Mouse (Mus musculus) right cerebral cortex, postnatal 4 days (tissue): Measurements from ENCODE around the gene Ciart.
"Not testable (repeated sequence)": the region's sequence is repeated elsewhere in the genome, so short reads cannot be mapped to it uniquely, and the experiment has no call there.

Experiments
- DNase-seq: peaks from one replicate; pipeline ENCODE4 v3.0.0-alpha.2; 2022

Ciart gene

GRCm38 (mm10) chr3:95901616-95902372 is 19.7 kb upstream of the Ciart start:
- DNase-seq, result no peak

- DNase-seq, result no peak
Measured at GRCm38 (mm10) chr3:95899800-95900524, 17.9 kb upstream of the Ciart start.

DNA sequence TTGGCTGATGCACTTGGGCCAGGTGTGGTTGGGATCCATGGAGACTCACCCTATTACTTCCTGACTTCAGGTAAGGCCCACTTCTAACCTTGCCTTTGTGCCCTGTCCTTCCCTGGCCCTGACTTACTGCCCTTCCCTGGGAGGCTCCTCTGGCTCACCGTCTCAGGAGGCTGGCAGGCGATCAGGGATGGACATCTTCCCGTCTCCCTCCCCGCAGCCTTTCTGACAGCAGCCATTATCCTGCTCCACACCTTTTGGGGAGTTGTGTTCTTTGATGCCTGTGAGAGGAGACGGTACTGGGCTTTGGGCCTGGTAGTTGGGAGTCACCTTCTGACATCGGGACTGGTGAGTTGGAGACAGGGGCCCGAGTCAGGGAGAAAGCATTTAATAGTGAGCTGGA is 13.4 kb upstream of the Ciart start:
- DNase-seq, result not testable (repeated sequence)

- DNase-seq, result peak; percentile 44
Measured at GRCm38 (mm10) chr3:95894317-95895160, 12.5 kb upstream of the Ciart start.

- DNase-seq, result peak; percentile 86
Measured at GRCm38 (mm10) chr3:95893606-95894316, 11.7 kb upstream of the Ciart start, which contains the start of gene Aph1a. Gene Aph1a (plus strand): TSS chr3:95893969.

DNA sequence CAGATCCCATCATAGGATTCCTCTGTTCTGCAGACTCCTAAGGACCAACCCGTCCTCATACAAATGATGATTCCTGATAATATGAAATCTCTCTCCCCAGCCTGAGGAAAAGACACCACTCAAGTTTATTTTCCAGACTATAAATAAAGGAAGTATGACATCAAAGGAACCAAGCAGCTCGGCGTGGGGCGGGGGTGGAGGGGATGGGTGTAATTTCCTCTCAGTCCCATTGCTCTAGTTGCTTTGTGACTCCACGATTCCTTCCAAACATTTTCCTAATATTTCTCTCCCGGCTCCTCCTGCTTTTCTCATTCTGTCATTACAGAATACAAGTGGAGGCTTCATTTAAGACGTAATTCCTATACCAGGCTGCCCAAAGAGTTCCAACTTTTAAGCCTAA is 11.1 kb upstream of the Ciart start:
- no peak for DNase-seq

- no peak for DNase-seq
Measured at GRCm38 (mm10) chr3:95892066-95893052, 10.3 kb upstream of the Ciart start.

- no peak for DNase-seq
Measured at GRCm38 (mm10) chr3:95891211-95892065, 9.4 kb upstream of the Ciart start, which contains the start of gene BC028528. Gene BC028528 (minus strand): TSS chr3:95892005.

DNA sequence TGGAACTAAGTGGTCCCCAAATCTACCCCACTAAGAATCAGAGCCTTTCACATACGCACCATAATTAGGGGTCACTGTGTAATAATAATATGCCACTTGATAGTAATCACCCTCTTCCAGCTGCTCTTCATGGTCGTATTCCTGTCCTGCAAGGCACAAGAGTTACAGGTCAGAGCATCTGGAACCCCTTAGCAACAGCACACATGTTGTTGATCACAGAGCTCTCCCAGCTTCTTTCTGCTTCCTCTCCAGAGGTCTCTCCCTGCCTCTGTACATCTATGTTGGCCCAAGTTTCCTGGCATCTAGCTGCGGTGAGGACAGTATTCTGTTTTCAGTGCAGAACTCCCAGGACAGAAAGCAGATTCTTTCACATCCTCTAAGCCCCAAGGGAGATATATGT is 7.6 kb upstream of the Ciart start:
- no peak for DNase-seq

DNA sequence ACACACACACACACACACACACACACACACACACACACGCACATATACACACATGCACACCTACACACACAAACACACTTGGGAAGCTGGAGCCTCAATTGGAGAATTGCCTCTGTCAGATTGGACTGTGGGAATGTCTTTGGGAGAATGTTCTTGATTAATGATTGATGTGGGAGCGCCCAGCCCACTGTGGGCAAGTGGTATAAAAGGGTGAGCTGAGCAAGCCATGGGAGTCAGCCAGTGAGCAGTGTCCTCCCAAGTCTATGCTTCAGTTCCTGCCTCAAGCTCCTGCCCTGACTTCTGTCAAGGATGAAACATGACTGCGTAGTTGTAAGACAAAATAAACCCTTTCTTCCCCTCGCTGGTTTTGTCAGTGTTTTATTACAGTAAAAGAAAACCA is 5.5 kb upstream of the Ciart start:
- no peak for DNase-seq

- DNase-seq, result no peak
Measured at GRCm38 (mm10) chr3:95884400-95884799, 2.3 kb upstream of the Ciart start.

DNA sequence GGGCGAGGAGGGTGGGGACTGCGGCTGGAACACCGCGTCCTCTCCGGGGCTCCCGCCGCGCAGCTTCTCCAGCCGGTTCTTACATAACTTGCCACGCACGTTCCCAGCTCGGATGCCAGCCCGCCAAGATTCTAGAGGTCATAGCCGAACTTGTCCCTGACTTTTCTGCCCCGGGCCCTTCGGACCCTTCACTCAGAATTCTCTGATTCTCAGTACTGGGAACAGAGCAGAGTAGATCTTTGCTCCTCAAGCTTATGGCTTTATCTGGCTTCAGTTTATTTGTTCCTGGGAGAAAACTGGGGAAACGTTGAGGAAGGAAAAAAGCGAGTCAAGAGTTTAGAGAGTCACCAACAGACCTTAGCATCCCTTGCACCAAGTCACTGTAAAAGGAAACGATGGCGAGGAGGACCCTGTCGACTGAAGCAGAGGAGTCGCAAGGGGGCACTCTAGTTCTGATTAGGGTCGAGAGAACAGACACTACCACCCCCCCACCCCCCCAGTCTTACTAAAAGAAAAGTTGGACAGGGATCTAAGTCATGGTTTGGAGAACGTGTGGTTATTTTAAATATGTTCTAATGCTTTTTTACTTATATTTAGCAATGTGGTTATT is 870 bp upstream of the Ciart start:
- peak; percentile 69 for DNase-seq

DNA sequence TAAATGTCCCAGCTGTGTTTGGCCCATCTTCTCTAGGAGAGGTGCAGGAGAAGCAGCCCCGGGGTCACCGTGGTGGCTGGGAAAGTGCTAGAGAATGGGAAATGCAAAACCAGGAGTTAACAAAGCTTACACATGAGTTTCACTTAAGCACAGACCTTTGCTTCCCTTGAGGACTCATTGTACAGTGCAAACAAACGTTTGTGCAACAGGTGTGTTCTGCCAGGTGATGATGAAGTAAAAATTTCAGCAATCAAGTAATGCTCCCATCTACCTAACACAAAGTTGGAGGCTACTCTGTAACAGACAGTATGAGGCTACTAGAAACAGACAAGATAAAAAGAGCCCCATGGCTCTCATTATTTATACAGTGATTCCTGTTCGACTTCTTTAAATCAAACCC is 3.0 kb downstream of the Ciart start:
- DNase-seq, result no peak

- no peak for DNase-seq
Measured at GRCm38 (mm10) chr3:95872048-95872447, 10.0 kb downstream of the Ciart start.

GRCm38 (mm10) chr3:95871392-95871867 is 10.6 kb downstream of the Ciart start, which contains the start of gene Mrps21:
Gene Mrps21 (minus strand): TSS chr3:95871519.
- DNase-seq, result peak; percentile 77

DNA sequence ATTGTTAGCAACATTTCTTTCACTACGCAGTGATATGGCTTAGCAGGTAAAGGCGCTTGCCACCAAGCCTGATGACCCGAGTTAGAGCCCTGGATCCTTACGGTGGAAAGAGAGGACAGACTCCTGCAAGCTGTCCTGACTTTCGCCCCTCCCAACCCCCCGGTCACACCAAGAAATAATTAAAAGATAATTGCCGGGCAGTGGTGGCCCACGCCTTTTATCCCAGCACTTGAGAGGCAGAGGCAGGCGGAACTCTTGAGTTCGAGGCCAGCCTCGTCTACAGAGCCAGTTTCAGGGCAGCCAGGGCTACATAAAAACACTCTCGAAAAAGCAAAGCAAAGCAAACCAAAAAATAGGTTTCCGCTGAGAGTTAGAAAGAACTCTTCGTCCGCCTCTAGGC is 11.1 kb downstream of the Ciart start:
- no peak for DNase-seq

GRCm38 (mm10) chr3:95867408-95867807 is 14.6 kb downstream of the Ciart start:
- no peak for DNase-seq

- no peak for DNase-seq
Measured at GRCm38 (mm10) chr3:95866071-95866470, 16.0 kb downstream of the Ciart start.

GRCm38 (mm10) chr3:95865571-95865970 is 16.5 kb downstream of the Ciart start:
- no peak for DNase-seq

- no peak for DNase-seq
Measured at GRCm38 (mm10) chr3:95865050-95865449, 17.0 kb downstream of the Ciart start.
